Mouse (Mus musculus) ovary, postnatal 36 days (tissue): ENCODE measurements around the gene Trh.

Source experiments
- DNase-seq: peaks from one replicate; pipeline ENCODE4 v3.0.0; 2022; ENCODE audit warnings: low spot score, mixed read lengths

The Trh gene

DNA sequence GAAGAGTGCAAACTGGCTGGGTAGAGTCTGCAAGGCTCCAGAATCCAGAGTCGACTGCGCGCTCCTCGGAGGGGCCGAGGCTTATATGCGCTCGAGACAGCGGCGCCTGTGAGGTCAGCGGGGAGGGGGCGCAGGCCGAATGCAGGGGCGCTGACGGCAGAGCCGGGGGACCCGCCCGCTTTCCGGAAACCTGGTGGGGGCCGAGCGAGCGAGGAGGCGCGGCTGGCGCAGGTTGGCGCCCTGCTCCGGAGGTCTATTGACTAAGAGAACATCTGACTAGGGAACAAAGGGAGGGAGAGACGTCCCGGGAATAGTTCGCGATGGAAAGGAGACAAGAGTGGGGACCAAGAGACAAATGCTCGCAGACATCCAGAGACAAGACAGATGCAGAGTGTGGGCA is at the start of gene Trh:
TSS of gene Trh (minus strand) at position 60 of the 400 bp plus-strand sequence.
- DNase-seq: no peak

DNA sequence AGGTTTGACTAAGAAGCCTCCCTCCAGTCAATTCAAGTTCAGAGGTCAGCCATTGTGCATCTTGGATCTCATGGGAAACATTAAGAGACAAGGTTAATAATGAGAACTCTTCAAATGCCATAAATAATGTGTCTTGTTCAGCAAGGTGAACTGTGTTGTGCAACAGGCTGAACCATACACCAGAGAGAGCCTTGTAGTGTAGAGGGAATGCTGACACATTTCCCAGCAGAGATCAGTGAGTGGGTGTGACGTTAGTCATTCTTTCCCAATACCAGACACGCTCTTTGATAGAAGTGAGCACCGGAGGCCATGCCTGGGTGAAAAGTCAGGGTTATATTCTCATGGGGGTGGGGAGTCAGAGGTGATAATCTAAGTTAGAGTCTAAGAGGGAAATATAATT is 46.4 kb upstream of the Trh start:
- DNase-seq: no peak

DNA sequence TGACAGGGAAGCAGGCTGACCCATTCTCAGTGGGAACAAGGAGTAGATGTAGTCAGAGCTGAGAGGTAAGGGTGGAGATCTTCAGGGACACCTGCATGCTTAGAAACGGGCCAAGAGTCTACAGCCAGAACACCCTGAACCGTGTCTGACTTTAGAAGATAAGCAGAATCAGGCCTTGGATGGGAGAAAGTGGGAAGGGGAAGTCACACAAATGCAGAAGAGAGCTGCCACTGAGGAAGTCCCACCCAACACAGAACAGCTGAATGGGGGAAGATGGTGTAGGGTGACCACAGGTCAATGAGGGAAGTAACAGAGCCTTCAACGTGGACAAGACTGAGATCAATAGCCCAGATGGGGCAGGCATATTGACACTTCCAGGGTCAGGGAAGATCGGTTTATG is 42.4 kb upstream of the Trh start:
- DNase-seq: no peak

DNA sequence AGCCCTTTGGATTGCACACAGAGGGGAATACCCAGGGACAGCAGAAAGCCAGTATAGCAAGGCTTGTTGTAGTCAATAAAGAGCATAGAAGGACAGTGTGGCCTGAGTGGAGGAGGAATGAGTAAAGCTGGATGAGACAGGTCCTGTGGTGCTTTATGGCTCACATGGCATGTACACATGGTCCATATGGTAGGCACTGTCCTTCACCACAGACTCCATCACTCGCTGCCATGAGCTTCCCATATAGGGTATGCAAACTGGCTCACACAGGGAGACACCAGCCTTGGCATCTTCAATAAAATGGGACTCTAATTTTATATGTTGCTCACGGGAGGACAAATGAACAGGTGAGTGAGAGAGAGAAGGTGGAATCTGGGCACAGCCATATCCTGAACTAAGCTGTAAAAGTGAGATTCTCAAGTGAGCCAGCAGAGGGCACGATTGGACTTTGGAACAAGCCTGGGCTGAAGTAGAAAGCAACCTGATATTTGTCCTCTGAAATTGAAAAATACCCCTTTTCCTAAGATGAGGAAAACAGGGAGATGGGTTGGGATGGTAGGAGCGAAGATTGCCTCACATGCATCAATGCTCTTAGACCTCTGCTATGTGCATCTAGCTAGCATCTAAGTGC is 41.9 kb upstream of the Trh start:
- peak; percentile 46 for DNase-seq

DNA sequence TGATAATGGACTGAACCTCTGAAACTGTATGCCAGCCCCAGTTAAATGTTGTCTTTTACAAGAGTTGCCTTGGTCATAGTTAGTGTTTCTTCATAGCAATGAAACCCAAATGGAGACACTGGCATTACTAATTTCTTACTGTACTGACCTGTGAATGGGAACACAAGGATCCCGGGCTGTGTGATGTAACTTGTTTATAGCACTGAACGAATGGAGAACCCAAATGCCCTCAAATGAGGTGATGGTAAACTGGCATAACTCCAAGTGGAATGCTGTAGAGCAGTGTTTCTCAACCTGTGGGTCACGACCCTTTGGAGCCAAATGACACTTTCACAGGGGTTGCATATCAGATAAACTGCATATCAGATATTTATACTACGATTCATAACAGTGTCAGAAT is 41.1 kb upstream of the Trh start:
- DNase-seq: no peak

DNA sequence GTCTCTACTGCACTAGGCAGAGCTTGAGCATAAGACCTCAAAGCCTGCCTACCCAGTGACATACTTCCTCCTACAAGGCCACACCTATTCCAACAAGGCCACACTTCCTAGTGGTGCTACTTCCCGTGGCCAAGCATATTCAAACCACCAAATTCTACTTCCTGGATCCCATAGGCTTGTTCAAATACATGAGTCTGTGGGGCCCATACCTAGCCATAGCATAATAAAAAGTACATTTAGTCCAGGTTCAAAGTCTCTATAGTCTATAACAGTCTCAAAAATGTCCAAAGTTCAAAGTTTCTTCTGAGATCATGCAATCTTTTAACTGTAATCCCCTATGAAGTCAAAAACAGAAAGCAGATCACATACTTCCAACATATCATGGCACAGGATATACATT is 32.7 kb upstream of the Trh start:
- DNase-seq: no peak

DNA sequence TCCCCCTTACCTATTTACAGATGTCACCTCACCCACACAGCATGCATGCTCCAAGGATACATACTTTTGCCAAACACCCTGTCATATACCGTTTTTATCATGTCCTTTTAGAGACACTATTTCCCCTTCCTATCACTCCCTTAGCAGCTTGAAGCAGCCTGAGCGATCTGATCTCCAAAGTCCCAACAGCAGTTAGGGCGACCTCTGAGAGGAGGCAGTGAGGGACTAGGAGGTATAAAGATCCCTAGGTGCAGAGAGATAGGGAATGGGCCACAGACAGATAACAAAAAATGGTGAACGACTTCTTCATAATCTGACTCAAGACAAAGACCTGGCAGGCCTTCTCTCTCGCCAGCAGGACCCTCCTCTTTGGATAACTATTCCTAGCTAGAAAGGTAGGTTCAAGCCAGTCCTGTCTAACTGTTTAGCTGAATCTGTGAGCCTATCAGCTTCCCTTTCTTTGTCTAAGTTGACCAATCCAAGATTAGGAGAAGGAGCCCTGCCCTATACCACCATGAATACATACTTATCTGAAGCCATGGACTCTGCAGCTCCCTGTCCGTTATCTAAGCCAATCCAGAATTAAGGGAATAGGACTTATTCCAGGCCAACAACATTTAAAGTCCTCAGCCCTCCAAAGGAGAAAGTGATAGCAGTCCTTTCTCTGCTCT is 29.3 kb upstream of the Trh start:
- DNase-seq: no peak

DNA sequence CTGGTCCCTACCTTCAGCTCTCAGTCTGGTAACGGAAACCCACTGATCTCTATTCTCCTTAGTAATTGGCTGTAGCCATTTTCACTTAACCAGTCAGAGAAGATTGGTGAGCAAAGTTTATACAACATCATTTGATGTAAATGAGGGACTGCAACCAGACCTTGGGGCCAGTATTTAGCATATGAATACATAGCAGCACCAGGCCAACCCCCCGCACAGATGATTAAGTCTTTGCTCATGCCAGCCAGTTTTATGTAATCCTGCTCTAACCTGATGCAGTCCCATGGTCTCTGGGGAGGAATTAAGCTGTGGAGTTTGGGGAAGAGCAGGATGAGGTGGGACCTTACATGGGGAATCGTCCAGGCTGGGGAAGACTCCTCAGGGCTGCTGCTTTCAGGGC is 28.2 kb upstream of the Trh start:
- DNase-seq: no peak

DNA sequence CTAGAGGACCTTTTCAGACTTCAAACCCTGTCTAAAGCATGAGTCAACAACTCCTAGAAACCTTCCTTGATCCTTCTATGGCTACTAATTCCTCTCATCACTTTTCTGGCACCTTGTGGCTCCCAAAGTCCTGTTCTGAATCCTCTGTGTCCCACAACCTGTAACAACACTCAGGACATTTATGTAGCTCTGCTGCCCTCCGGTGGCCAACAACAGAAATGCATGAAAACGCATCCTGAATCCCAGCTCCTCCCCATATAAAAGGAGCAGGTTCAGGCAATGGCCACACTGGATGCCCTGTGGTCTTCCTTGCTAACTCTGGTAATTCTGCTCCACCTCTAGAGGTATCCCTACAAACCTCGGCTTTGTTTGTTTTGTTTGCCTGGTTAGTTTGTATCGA is 24.6 kb upstream of the Trh start:
- DNase-seq: peak; percentile 63

DNA sequence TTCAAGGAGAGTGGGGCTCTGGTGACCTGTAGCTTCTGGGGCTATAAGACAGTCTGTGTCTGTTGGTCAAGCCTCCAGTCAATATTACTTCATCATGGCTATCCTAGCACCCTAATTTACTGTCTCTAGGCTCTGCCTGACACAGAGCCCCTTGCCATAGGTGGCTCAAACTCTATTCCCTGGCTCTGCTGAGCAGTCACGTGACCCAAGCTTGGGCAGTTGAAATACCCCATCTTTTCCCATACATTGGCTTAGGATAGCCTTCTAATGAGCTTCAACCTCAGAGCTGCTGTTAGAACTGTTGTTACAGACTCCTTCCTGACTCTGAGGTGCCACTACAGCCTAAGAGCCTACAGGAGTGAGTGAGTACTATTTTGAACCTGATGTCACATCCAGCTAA is 23.6 kb upstream of the Trh start:
- no peak for DNase-seq

DNA sequence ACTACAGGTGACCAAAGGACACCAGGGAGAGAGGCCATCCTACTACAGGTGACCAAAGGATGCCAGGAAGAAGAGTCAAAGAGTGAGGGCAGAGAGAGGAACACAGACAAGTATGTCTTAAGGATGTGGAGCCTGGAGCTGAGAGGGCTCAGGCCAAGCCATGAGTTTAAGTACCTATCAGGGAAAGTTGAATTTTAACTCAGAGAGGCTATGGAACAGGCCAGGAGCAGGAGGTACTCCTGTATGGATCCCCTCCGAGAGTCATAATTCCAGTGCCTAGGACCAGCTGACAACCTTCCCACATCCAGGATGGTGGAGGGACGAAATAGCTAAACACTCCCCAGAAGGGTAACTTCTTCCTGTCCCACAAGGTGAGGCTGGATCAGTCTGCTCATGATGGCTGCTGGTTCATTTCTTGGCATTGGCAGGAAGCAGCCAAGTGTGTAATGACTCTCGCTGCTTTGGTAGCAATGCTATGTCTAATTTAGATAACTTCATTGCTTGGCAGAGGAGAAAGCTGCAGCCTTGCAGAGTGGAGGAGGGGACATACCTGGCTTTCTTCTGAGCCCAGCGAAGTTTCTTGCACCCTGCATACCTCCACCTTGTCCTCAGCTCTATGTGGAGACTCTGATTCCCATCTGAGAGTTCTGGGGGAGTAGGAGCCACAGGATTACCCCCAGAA is 16.9 kb upstream of the Trh start:
- DNase-seq: no peak

DNA sequence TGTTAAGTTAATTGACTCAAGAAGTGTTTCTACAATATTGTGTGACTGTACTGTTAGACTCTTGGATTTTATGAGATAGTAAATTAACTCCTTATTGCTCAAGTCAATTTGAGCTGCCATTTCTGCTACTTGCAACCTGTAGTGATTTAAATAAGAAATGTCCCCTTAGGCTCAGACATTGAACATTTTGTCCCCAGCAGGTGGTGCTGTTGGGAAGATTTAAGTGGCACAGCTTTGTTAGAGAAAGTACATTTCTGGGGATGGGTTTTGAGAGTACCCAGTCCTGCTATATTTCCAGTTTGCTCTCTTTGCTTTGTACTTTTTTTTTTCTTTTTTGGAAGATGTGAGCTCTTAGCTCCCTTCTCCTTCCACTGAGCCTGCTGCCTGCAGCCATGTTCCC is 10.9 kb upstream of the Trh start:
- no peak for DNase-seq

DNA sequence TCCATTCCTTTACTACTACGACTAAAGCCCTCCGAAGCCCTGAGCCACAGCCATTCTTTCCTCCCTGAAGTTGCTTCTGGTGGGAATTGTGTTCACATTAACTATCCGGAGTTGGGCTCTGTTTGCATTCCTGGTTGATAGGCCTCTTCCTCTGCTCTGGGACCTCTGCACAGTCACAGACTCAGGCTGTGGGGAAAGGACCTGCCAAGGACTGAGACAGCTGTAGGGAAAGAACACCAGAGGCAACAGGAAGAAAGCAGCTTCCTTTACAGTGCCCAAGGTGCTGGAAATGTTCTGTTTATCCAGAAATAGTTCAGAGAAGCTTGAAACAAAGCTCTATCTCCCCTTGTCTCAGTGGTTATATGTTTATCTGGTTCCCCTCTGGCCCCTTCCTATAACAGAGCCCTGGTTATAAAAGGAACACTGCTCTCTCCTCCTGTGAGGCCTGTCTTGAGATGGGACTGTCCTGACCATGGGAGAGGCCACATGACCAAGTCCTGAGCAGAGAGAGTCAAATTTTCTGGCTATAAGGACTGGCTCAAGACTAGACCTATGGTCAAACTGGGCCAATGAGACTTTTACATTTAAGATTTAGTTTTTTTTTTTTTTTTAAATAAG is 8.9 kb upstream of the Trh start:
- DNase-seq: no peak

DNA sequence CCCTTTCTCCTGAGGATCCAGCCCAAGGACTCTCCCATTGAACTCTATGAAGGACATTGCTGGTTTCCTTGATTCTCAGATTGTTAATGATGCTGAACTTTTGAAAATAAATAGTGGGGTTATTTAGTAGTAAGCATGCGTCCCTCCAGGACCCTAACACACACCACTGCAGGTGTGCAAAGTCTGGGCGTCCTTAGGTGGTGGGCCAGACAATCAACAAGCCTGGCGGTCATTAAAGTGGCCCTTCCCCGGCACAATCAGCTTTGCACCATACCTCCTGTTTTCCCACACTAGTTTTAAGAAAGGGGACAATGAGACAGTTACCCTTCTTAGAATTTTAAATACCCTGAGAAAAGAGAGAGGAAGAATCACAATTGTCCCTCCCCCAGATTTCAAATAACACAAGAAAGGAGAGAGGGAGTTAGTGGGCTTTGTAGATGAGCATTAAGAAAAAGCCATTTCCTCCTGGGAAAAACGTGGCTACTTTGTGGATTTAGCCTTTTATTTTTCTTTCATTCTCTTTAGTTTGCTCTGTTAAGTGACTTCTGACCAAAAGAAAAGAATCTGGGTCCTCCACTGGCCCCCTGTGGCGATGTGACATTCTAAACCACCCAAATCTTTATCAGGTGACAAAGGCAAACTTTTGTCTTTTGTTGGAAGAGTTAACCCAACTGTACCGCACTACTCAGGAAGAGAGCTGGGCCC is 2.9 kb upstream of the Trh start:
- no peak for DNase-seq

DNA sequence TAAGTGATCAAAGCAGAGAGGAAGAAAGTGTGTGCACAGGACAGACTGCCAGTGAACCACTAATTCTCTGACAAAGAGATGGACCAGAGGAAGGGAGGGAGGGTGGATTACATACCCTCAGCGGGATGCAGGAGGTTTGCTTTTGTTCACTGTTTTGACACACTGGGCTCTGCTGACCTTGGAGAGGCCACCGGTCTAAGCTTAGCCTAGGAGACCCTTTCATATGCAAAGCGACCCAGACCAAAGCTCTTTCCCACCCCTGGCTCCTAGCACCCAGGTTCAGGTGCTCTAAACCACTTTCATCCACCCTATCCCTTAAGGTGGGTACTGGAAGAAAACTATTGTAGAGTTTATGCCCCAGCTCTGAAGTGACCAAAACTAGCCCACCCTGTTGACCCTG is 1.9 kb upstream of the Trh start:
- no peak for DNase-seq

DNA sequence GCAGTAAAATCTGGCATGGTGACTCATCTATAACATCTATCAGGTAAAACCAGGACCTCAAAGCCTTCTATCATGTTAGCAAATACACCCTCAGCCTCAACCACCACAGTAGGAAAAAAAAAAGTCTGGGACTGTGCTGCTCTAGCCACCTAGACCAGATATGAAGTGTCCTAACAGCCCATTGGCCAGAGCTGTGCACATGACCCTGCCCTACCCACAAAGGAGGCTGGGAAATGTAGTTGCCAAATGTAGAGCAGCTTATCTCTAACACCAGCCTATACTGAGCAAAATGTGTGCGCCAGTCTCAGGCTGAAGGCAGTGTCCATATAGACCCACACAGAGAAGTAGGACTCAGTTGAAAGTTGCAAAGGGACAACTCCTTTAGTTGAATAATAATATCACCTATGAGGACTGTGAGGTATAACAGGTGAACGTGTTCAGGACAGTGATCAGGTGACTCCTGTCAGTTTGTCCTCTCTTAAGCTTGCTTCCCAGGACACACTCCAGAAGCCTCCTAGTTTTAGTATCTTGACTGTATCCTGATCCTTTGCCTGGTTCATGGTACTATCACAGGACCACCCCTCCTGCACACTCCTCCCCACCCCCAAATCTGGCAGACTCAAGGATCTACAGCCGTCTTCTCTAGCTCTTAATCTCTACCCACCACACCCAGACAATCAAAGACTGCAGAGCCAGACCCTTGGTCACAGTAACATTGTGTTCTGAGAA is 3.1 kb downstream of the Trh start:
- peak; percentile 10 for DNase-seq

DNA sequence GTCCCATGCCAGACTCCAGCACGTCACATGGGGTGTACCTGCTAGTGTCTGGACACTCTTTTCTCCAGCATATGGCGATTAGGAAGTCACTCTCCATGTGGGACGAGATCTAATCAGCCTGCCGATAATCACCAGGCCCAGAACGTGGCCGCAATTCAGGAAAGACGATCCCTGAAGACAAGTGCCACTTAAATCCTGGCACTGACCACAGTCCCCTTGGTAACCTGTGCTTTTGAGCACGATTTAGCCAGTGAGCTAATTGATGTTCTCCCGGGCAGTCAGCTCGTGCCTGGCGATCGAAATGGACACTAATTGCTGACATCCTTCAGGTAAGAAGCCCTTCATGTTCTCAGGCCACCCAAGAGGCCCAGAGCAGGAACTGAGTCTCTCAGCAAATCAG is 9.4 kb downstream of the Trh start:
- no peak for DNase-seq

DNA sequence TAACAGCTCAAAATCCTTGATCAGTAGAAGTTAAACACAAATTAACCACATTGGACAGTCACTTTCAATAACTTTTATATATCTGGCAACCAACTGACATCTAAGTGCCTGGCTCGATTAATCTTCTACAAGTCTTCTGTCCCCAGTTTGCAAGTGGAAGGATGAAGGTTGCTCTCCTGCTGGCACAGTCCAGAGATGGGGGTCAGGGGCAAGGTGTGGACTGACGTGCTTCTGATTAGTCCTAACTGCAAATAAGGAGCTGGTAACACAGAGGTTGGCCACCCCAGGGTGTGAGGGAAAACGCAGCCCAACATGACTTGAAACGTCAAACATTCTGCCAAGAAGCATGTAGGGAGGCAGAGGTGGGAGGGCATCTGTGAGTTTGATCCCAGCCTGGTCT is 12.7 kb downstream of the Trh start:
- DNase-seq: no peak

DNA sequence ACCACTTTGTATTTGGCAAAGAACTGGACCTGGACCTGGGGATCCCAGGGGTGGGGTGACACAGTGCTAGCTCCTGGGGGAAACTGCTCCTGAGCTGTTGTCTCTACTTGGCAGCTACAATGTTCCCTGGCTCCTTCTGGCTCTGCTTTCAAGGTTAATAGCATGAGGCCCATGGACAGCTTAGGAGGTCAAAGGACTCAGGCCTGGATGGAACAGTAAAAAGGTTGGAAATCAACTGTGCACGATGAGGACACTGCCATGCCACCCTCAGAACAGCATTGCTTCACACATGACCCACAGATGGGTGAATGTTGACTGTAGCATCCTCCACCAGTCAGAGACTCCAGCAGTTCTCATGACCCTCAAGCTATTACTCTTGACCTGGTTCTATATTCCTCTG is 13.1 kb downstream of the Trh start:
- no peak for DNase-seq

DNA sequence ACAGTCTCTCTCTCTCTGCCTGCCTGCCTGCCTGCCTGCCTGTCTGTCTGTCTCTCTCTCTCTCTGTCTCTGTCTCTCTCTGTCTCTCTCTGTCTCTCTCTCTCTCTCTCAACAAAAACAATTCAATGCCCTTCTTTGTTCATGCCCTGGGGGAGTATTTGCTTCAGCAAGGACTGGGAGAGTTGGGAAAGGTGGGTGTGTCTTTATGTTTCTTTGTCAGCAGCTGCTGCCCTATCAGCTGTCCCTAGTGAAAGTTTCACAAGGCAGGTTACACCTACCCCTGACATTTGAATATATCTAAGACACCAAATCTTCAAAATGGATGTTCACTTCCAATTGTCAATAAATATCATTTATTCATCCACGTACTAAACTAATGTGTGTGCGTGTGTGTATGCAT is 14.9 kb downstream of the Trh start:
- DNase-seq: no peak

DNA sequence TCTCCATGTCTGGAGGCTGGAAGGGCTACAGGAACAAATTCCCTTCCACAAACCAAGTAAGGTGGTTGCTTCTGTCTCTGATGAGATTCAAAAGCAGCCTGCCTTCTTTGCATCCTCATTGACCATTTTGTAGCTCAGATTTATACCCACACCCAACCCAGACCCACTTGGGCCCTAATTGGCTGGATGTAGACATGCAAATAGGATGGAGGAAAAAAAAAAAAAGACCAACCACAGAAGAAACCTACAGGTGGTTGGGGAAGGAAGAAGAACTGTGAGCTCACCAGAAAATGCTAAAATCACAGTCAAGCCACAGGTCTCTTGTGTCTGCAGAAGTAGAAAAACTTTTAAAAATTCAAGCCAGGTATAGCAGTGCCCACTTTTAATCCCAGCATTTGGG is 15.3 kb downstream of the Trh start:
- no peak for DNase-seq

DNA sequence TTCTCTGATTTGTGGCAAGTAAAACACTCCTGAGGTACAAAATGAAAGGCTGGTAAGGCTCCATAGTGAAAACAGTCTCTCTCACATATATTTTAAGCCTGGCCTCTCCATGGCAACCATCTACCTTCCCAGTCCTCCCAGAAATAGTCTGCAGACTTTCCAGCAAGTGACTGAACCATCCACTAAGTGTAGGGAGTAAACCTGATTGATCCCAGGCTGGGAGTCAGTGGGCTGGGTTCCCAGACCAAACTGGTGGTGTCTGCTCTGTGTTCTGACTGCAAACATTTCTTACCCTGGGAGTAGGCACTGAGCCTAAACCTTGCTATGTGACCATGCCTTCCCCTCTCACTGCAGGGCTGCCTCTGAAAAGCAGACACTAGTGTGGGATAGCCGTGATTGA is 19.5 kb downstream of the Trh start:
- no peak for DNase-seq
